Mouse (Mus musculus) embryonic facial prominence, embryonic 12.5 days (tissue): ENCODE results near the gene Cst11. TPM values are rescaled to one million over a fixed set of nuclear protein-coding genes. Genes with fewer than 3 reads are reported as not detected.
A peak's percentile ranks its signal among the peaks of the same experiment; 100 is the strongest.
"Not testable (repeated sequence)": the region's sequence is repeated elsewhere in the genome, so short reads cannot be mapped to it uniquely, and the experiment has no call there.

ENCODE experiments used
- ATAC-seq: fragments of 200-750 bp; cut with Nextera tagmentation; 2 replicates; pipeline ENCODE4 v1.8.0; 2017; ENCODE audit not compliant: insufficient number of reproducible peaks, insufficient read depth, low FRiP score, low TSS enrichment
- H3K27ac ChIP-seq: fragments of 300-500 bp; sonication (generic); 2 replicates; pipeline ENCODE4 v1.5.1; 2016; ENCODE audit warnings: mild to moderate bottlenecking
- H3K27me3 ChIP-seq: fragments of 300-500 bp; sonication (generic); 2 replicates; pipeline ENCODE4 v1.6.1; 2016; ENCODE audit warnings: mild to moderate bottlenecking, moderate library complexity
- H3K36me3 ChIP-seq: fragments of 300-500 bp; sonication (generic); 2 replicates; pipeline ENCODE4 v1.6.1; 2016; ENCODE audit warnings: mild to moderate bottlenecking
- H3K4me1 ChIP-seq: fragments of 300-500 bp; sonication (generic); 2 replicates; pipeline ENCODE4 v1.6.1; 2016
- H3K4me2 ChIP-seq: fragments of 300-500 bp; sonication (generic); replicated peaks from 2 replicates; pipeline ENCODE4 v1.6.1; 2016; ENCODE audit warnings: mild to moderate bottlenecking, moderate library complexity
- H3K4me3 ChIP-seq: fragments of 300-500 bp; sonication (generic); 2 replicates; pipeline ENCODE4 v1.5.1; 2016; ENCODE audit warnings: mild to moderate bottlenecking
- H3K9ac ChIP-seq: fragments of 300-500 bp; sonication (generic); 2 replicates; pipeline ENCODE4 v1.6.1; 2016; ENCODE audit warnings: mild to moderate bottlenecking, moderate library complexity
- H3K9me3 ChIP-seq: fragments of 300-500 bp; sonication (generic); 2 replicates; pipeline ENCODE4 v1.6.1; 2016; ENCODE audit warnings: mild to moderate bottlenecking, moderate library complexity
- WGBS: fragments of 180-500 bp; shearing (Covaris S2); methylation state at CpG from one replicate; pipeline ENCODE4 v1.1.7; 2016; 5-methylcytosine and 5-hydroxymethylcytosine counted together
- polyA plus RNA-seq: library from polyadenylated mRNA; unstranded; fragments of >200 nt; fragmentation: Nextera tagmentation; extraction: Ambion mirVana; gene quantifications from 2 replicates; pipeline ENCODE4 v1.2.1, GENCODE M21; 2016

Cst11 gene
- polyA plus RNA-seq: not detected in 2 replicates

DNA sequence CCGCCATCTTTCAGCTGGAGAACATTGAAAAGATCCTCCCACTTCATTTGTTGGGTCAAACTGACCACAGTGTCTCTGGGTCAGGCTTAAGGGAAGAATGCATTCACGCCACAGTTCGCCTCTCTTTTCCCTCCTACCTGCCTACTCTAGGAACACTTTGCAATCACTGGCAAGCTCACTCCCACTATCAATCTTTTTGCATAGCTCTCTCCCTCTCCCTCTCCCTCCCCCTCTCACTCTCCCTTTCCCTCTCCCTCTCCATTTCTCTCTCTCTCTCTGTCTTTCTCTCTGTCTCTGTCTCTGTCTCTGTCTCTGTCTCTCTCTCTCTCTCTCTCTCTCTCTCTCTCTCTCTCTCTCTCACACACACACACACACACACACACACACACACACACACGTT is at the start of gene Cst11:
Cst11 (minus strand) TSS at position 101 of the 400 bp plus-strand sequence.
- not testable (repeated sequence) for H3K4me3 ChIP-seq, H3K9me3 ChIP-seq, H3K4me1 ChIP-seq, H3K36me3 ChIP-seq, H3K4me2 ChIP-seq, H3K27me3 ChIP-seq, H3K27ac ChIP-seq, H3K9ac ChIP-seq, ATAC-seq
- 86% methylated on average over 4 of the region's 4 CpGs for WGBS

DNA sequence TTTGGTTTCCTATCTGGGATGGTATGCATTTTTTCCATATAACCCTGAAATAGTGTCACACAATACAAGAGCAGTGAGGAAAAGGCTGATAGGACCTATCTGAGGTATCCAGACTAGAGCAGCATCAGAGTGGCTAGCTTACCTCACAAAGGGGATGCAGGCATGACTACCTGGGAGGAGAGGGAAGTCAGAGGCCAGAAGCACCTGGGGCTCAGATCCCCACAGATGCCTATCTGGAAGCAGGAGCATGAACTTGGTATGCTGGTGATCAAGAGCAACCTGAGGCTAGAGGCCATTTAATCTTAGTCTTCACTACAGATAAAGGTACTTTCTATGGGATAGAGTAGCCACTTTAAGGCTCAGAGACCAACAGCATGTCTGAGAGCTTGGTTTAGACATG is 48.6 kb upstream of the Cst11 start, which contains the start of gene Cst13:
Cst13 (plus strand) TSS at position 173 of the 400 bp plus-strand sequence.
- H3K4me3 ChIP-seq: no peak within 1 kb of the TSS
- H3K27ac ChIP-seq: no peak within 1 kb of the TSS
- H3K27me3 ChIP-seq: no peaks in the 10 kb centered on the region
- no peaks in the 10 kb centered on the region for H3K4me1 ChIP-seq
- ATAC-seq: no peak
- H3K4me2 ChIP-seq: no peak within 1 kb of the TSS
- H3K9ac ChIP-seq: no peak within 1 kb of the TSS
- H3K9me3 ChIP-seq: no peaks in the 10 kb centered on the region
- no peaks in the 10 kb centered on the region for H3K36me3 ChIP-seq

DNA sequence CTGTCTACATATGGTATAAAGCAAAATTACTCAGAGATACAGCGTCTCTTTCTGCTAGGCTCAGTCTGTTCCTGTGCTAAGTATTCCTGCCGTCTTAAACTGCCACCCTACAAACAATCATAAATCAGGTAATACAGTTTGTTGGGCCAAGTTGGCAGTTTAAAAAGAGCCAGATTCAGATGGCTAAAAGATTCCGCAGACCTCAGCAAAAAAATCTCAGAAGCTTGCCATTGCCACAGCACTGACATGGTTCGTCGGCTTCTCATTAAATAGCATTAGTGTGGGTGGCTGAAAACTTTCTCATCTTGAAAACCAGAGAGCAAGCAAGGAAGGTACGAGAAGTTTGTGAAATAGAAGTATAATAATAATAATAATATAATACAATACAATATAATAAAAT is 35.4 kb upstream of the Cst11 start:
- Histone ChIP-seq H3K4me3 (no peak overlapping the region), H3K27ac (no peak overlapping the region), H3K4me2 (no peak overlapping the region), H3K9ac (no peak overlapping the region), H3K36me3 (no peaks in the 10 kb centered on the region), H3K4me1 (no peaks in the 10 kb centered on the region), H3K27me3 (no peaks in the 10 kb centered on the region), H3K9me3 (no peaks in the 10 kb centered on the region)
- WGBS: 78% methylated on average over 6 of the region's 6 CpGs
- ATAC-seq: no peak

DNA sequence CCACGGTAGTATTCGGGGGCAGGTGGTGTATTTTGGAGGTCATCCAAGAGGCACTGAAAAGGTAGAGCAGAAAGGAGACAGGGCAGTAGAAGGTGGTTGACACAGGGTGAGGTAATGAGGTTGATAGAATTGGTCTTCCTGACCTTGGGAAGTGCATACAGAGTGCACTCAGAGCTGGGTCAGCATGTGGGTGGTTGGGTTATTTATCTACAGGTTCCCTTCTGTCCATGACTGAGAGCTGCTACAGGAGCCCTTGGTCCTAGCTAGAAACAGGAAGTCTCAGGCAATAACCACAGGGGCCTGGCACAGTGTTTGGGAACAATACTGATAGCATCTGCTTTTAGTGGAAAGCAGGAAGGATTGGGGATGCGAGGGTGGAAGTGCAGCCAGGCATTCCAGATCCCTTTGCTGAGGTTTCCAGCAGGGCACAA is 30.2 kb upstream of the Cst11 start:
- no peak overlapping the region for H3K27ac ChIP-seq
- 63% methylated on average over 3 of the region's 3 CpGs for WGBS
- no peak overlapping the region for H3K4me3 ChIP-seq
- H3K36me3 ChIP-seq: no peaks in the 10 kb centered on the region
- H3K27me3 ChIP-seq: no peaks in the 10 kb centered on the region
- no peak overlapping the region for H3K4me2 ChIP-seq
- H3K9ac ChIP-seq: no peak overlapping the region
- no peaks in the 10 kb centered on the region for H3K9me3 ChIP-seq
- H3K4me1 ChIP-seq: no peaks in the 10 kb centered on the region
- ATAC-seq: no peak

DNA sequence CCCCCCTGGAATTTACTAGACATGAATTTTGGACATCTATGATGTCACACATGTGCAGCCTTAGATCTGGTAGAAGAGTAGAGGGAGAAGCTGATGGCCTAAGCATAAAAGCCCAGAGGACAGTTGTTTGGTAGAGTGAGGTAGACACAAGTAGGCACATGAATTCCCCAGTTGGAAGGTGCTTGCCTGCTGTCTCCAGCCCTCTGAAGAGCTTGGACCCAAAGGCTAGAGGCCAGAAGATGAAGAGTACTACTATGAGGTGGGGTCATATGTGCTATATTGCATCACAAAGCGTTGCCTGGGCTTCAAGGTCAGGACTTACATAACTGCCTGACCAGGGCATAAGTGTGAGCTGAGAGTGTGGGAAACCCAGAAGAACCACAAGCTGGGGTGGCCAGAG is 27.2 kb upstream of the Cst11 start, which contains the start of gene Cst8:
Cst8 (plus strand) TSS at position 301 of the 400 bp plus-strand sequence.
- no peak within 1 kb of the TSS for H3K4me2 ChIP-seq
- ATAC-seq: no peak
- WGBS: 69% methylated on average over 1 of the region's 1 CpGs
- H3K9ac ChIP-seq: no peak within 1 kb of the TSS
- no peak within 1 kb of the TSS for H3K27ac ChIP-seq
- H3K4me3 ChIP-seq: no peak within 1 kb of the TSS
- no peaks in the 10 kb centered on the region for H3K4me1 ChIP-seq
- no peaks in the 10 kb centered on the region for H3K9me3 ChIP-seq
- H3K27me3 ChIP-seq: no peaks in the 10 kb centered on the region
- no peaks in the 10 kb centered on the region for H3K36me3 ChIP-seq

DNA sequence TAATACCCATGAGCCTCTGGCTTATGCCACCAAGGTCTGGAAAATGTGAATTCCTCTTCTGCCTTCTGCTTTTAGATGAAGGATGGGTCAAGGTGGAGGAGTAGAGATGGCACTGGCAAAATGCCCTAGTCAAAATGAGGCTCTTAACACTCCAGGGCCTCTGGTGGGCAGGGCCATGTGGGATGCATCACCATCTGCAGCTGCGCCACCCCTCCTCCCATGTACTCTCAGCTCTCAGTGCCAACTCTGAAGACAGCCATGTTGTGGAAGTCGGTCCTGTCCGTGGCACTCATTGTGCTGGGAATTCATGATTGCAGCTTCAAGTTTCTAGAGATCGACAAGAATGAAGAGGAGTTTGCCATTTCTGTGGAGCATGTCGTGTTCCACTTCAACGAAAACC is 17.8 kb upstream of the Cst11 start, which contains the start of gene Cst12:
Cst12 (plus strand) TSS at position 220 of the 400 bp plus-strand sequence.
- 92% methylated on average over 6 of the region's 6 CpGs for WGBS
- H3K4me2 ChIP-seq: no peak within 1 kb of the TSS
- no peaks in the 10 kb centered on the region for H3K27me3 ChIP-seq
- no peak within 1 kb of the TSS for H3K9ac ChIP-seq
- no peaks in the 10 kb centered on the region for H3K36me3 ChIP-seq
- H3K27ac ChIP-seq: no peak within 1 kb of the TSS
- no peak within 1 kb of the TSS for H3K4me3 ChIP-seq
- no peak for ATAC-seq
- no peaks in the 10 kb centered on the region for H3K4me1 ChIP-seq
- no peaks in the 10 kb centered on the region for H3K9me3 ChIP-seq

DNA sequence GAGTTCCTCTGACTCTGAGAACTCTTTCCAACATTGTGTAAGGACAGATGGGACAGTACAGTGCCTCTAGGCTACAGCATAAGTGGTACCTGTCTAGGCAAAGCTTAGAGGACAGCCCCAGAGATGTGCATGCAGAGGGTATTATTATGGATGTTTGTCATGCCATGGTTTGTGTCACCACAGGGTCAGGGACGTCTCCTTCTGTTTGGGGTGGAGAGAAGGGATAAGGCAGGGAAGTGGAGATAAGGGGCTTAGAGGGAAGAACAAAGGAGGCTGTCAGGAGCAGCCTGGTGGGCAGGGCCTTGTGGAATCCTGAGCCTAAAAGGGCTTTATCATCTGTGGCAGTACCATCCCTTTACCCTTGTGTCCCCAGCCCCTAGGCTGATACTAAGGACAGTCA is 10.4 kb upstream of the Cst11 start, which contains the start of gene 8030411F24Rik:
8030411F24Rik (plus strand) TSS at position 301 of the 400 bp plus-strand sequence.
- no peaks in the 10 kb centered on the region for H3K9me3 ChIP-seq
- H3K27me3 ChIP-seq: no peaks in the 10 kb centered on the region
- no peak for ATAC-seq
- no peak within 1 kb of the TSS for H3K27ac ChIP-seq
- H3K4me3 ChIP-seq: no peak within 1 kb of the TSS
- H3K9ac ChIP-seq: no peak within 1 kb of the TSS
- 11% methylated on average over 1 of the region's 1 CpGs for WGBS
- no peak within 1 kb of the TSS for H3K4me2 ChIP-seq
- H3K4me1 ChIP-seq: no peaks in the 10 kb centered on the region
- no peaks in the 10 kb centered on the region for H3K36me3 ChIP-seq

DNA sequence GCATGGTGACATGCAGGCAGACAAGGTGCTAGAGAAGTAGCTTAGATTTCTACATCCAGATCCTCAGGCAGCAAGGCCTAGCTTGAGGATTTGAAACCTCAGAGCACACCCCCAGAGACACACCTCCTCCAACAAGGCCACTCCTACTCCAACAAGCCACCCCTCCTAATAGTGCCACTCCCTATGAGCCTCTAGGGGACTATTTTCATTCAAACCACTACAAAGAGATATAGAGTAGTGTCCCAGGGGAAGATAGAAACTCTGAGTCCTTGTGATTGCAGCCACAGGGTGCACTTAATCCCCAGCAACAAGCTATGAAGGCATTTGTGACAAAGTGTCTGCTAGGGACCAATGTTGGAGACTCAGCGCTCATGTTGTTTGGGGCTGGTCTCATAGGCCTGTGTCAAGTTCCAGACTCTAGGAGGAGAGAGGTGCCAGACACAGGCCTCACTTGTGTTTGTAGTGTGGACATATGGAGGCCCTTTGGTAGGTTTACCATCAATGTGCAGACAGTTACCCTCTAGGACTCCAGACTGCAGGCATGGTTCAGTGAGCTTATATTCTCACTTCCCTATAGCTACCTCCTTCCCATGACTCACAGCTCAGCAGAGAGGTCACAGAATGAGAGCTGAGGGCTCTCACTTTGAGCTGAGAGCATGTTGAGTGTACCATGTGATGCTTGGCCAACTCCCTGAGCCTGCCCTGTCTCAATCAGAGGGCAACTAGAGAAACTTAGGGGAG is 7.5 kb downstream of the Cst11 start:
- WGBS: 97% methylated on average over 1 of the region's 1 CpGs
- Histone ChIP-seq H3K4me3 (no peak overlapping the region), H3K9ac (no peak overlapping the region), H3K4me2 (no peak overlapping the region), H3K27ac (no peak overlapping the region), H3K4me1 (no peaks in the 10 kb centered on the region), H3K27me3 (no peaks in the 10 kb centered on the region), H3K9me3 (no peaks in the 10 kb centered on the region), H3K36me3 (no peaks in the 10 kb centered on the region)
- no peak for ATAC-seq

DNA sequence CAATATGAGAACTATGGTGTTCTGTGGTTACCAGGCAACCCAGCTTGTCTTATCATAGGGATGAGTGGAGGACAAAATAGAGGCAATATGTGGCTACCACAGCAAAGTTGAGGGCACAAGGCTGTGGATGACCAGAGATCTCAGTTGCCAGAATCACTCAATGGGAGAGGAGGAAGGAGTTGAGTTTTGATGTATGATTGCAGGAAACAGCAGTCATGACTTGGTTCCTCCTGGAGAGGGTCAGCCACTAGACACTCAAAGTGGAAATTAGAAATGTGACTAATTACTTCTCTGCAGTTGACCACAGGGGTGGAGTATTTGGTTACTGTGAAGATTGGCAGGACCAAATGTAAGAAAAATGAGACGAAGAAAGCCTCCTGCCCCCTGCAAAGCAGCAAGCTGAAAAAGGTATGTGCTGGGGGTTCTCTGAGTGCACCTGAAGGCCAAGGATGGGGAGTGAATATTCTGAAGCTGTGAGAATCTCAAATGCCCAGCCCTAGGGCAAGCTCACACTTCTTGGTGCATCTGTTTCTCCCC is 16.9 kb downstream of the Cst11 start:
- Histone ChIP-seq H3K4me2 (no peak overlapping the region), H3K9ac (no peak overlapping the region), H3K9me3 (no peaks in the 10 kb centered on the region), H3K27ac (no peak overlapping the region), H3K4me3 (no peak overlapping the region), H3K4me1 (no peaks in the 10 kb centered on the region), H3K36me3 (no peaks in the 10 kb centered on the region), H3K27me3 (no peaks in the 10 kb centered on the region)
- no peak for ATAC-seq
- 50% methylated on average over 1 of the region's 1 CpGs for WGBS

DNA sequence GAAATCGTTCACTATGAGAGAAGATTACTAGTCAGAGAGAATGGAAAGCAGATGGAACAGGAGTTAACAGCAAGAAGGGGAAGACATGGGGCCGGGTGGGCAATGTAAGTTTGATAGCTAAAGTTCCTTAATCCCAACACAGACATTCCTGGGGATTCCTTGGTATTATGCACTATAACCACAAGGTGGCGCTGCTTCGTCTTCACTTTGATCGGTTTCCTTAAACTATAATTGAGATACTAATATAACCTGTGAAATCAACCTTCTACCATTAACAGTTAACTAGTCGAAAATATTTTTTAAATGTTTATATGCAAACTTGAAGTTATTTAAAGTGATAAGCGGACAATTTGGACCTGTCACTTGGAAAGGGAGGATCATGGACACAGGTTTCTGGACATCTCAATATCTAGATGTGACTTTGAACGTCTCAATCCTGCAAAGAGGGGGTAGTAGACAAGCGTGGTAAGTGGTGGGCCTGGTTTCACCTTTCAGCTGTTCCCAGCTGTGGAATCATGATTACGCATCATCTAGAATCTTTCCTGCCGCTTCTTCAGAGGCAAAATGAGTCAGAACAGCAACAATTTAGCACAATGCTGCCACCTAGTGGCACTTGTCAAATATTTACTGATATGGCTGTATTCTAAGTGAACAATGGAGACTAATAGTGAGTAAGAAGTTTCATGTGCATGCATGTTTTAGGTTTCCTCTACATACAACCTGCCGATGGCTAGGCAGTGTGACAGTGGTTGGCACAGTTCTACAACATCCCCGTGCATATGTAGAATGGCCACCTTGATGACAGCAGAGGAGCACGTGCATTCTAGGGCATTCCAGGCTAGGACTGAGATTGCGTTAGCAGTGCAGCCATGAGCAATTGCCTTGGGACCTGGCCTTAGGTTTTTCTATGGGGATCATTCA is 19.1 kb downstream of the Cst11 start:
- Histone ChIP-seq H3K9ac (no peak overlapping the region), H3K4me3 (no peak overlapping the region), H3K36me3 (no peaks in the 10 kb centered on the region), H3K4me2 (peak overlapping the region; percentile 48), H3K27ac (no peak overlapping the region), H3K27me3 (no peaks in the 10 kb centered on the region), H3K4me1 (no peaks in the 10 kb centered on the region), H3K9me3 (no peaks in the 10 kb centered on the region)
- WGBS: 17% methylated on average over 15 of the region's 15 CpGs
- no peak for ATAC-seq

DNA sequence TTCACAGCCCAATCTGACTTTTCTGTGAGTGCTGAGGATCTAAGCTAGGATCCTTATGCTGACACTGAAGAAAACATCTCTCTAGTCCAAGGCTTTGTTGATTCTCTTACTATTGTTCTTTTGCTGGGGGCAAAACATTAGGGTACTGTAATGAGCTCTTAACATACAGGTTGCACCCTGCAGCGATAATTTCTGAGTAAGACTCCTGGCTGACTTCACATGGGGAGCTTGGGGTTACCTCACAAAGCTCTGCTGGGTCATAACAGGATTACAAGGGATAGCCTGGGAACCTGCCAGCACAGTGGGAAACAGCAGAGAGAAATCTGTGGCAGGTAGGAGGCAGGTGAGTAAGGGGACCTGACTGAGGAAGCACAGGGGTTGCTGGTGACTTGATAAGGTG is 21.2 kb downstream of the Cst11 start, which contains the start of gene Cstl1:
Cstl1 (plus strand) TSS at position 301 of the 400 bp plus-strand sequence.
- 74% methylated on average over 1 of the region's 1 CpGs for WGBS
- no peaks in the 10 kb centered on the region for H3K4me1 ChIP-seq
- H3K4me2 ChIP-seq: no peak within 1 kb of the TSS

More for the DNA sequence above, 21.2 kb downstream of the Cst11 start, which contains the start of gene Cstl1:
- no peak within 1 kb of the TSS for H3K27ac ChIP-seq
- H3K4me3 ChIP-seq: no peak within 1 kb of the TSS
- ATAC-seq: no peak
- H3K27me3 ChIP-seq: no peaks in the 10 kb centered on the region
- no peaks in the 10 kb centered on the region for H3K36me3 ChIP-seq
- H3K9me3 ChIP-seq: no peaks in the 10 kb centered on the region
- no peak within 1 kb of the TSS for H3K9ac ChIP-seq
